Mouse (Mus musculus) ZHBTc4 (cell line): ENCODE measurements around the gene Il1rl1.
A peak's percentile ranks its signal among the peaks of the same experiment; 100 is the strongest.

Experiments used
- DNase-seq: peaks from one replicate; pipeline ENCODE4 v3.0.0-alpha.2; 2011; ENCODE audit warnings: low read depth, low spot score

The Il1rl1 gene

GRCm38 (mm10) chr1:40437340-40437739, 8.0 kb downstream of the Il1rl1 start:
- no peak for DNase-seq

GRCm38 (mm10) chr1:40439504-40439903, 10.1 kb downstream of the Il1rl1 start:
- DNase-seq: no peak

- no peak for DNase-seq
Observed at GRCm38 (mm10) chr1:40444800-40445199, 15.4 kb downstream of the Il1rl1 start.

- peak; percentile 25 for DNase-seq
Observed at GRCm38 (mm10) chr1:40465477-40466430, 36.4 kb downstream of the Il1rl1 start, which contains the start of gene Il18r1. Gene Il18r1, plus strand, starts transcription at chr1:40465552.

GRCm38 (mm10) chr1:40467306-40467705, 37.9 kb downstream of the Il1rl1 start:
- no peak for DNase-seq

- DNase-seq: no peak
Observed at GRCm38 (mm10) chr1:40468805-40469204, 39.4 kb downstream of the Il1rl1 start.

GRCm38 (mm10) chr1:40469900-40470299, 40.5 kb downstream of the Il1rl1 start:
- DNase-seq: no peak

GRCm38 (mm10) chr1:40472401-40472800, 43.0 kb downstream of the Il1rl1 start:
- DNase-seq: no peak

GRCm38 (mm10) chr1:40473640-40474039, 44.3 kb downstream of the Il1rl1 start:
- no peak for DNase-seq

GRCm38 (mm10) chr1:40474336-40474735, 45.0 kb downstream of the Il1rl1 start:
- no peak for DNase-seq

- no peak for DNase-seq
Observed at GRCm38 (mm10) chr1:40475697-40476096, 46.3 kb downstream of the Il1rl1 start.

GRCm38 (mm10) chr1:40476756-40477155, 47.4 kb downstream of the Il1rl1 start:
- no peak for DNase-seq

- no peak for DNase-seq
Observed at GRCm38 (mm10) chr1:40479505-40479923, 50.1 kb downstream of the Il1rl1 start.

- DNase-seq: no peak
Observed at GRCm38 (mm10) chr1:40494594-40494993, 65.2 kb downstream of the Il1rl1 start.

GRCm38 (mm10) chr1:40499708-40500107, 70.3 kb downstream of the Il1rl1 start:
- DNase-seq: no peak

GRCm38 (mm10) chr1:40501126-40501525, 71.8 kb downstream of the Il1rl1 start:
- DNase-seq: no peak

GRCm38 (mm10) chr1:40501546-40502398, 72.4 kb downstream of the Il1rl1 start:
- DNase-seq: no peak

- no peak for DNase-seq
Observed at GRCm38 (mm10) chr1:40504548-40504947, 75.2 kb downstream of the Il1rl1 start.
